Mouse (Mus musculus) kidney, embryonic 16.5 days (tissue): Measurements from ENCODE around the gene Acvr1b. TPM values are rescaled to one million over a fixed set of nuclear protein-coding genes. Genes with fewer than 3 reads are reported as not detected.
A peak's percentile ranks its signal among the peaks of the same experiment; 100 is the strongest.

Source experiments
- ATAC-seq: fragments of 200-750 bp; cut with Nextera tagmentation; 2 replicates; pipeline ENCODE4 v1.8.0; 2017; ENCODE audit warnings: moderate TSS enrichment; ENCODE audit not compliant: low FRiP score, low TSS enrichment
- H3K27ac ChIP-seq: fragments of 300-500 bp; sonication (generic); 2 replicates; pipeline ENCODE4 v1.5.1; 2014; ENCODE audit warnings: low read length
- H3K27me3 ChIP-seq: fragments of 300-500 bp; sonication (generic); 2 replicates; pipeline ENCODE4 v1.6.1; 2014; ENCODE audit warnings: low read length, control low read depth, mixed read lengths; ENCODE audit not compliant: insufficient read depth
- H3K36me3 ChIP-seq: fragments of 300-500 bp; sonication (generic); 2 replicates; pipeline ENCODE4 v1.6.1; 2014; ENCODE audit warnings: low read length, control low read depth, mixed read lengths; ENCODE audit not compliant: insufficient read depth
- H3K4me1 ChIP-seq: fragments of 300-500 bp; sonication (generic); 2 replicates; pipeline ENCODE4 v1.6.1; 2014; ENCODE audit warnings: low read length, control low read depth, mixed read lengths; ENCODE audit not compliant: insufficient read depth
- H3K4me2 ChIP-seq: fragments of 300-500 bp; sonication (generic); replicated peaks from 2 replicates; pipeline ENCODE4 v1.6.1; 2014; ENCODE audit warnings: low read depth, low read length
- H3K4me3 ChIP-seq: fragments of 300-500 bp; sonication (generic); 2 replicates; pipeline ENCODE4 v1.5.1; 2014; ENCODE audit warnings: mild to moderate bottlenecking, low read length
- H3K9ac ChIP-seq: fragments of 300-500 bp; sonication (generic); replicated peaks from 2 replicates; pipeline ENCODE4 v1.6.1; 2014; ENCODE audit warnings: low read length
- H3K9me3 ChIP-seq: fragments of 300-500 bp; sonication (generic); 2 replicates; pipeline ENCODE4 v1.6.1; 2016; ENCODE audit warnings: low read length, control low read depth
- WGBS: fragments of 180-500 bp; shearing (Covaris S2); extraction: QIAGEN DNeasy Blood & Tissue Kit; methylation state at CpG from one replicate; pipeline ENCODE4 v1.1.7; 2014; 5-methylcytosine and 5-hydroxymethylcytosine counted together
- polyA plus RNA-seq: library from polyadenylated mRNA; unstranded; fragments of >200 nt; fragmentation: Nextera tagmentation; extraction: Ambion mirVana; gene quantifications from 2 replicates; pipeline ENCODE4 v1.2.1, GENCODE M21; 2015

The Acvr1b gene
- polyA plus RNA-seq, 1 experiment from 2014 or later, result 8.8 TPM

DNA sequence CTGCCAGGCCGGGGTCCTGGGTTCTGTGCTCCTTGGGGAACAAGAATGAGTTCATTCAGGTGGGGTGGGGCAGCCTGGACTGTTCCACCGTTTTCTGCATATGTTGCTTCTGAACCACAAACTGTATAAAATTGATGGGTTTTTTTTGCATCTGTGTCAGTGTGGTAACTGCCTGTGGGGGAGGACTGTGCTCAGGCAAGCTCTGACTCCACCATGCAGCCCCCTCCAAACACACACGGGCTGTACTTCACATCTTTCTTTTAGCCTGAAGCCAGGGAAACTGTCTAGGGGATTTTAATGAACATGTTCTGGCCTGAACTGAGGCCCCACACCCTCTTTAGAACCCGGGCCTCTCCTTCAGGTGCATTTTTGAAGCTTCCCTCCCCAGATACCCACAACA, 58.7 kb downstream of the Acvr1b start:
- peaks cover 48% of the 10 kb centered on the region for H3K4me1 ChIP-seq
- H3K4me3 ChIP-seq, result no peak overlapping the region
- 52% methylated on average over 4 of the region's 4 CpGs for WGBS
- H3K36me3 ChIP-seq, result peaks cover 17% of the 10 kb centered on the region
- H3K27ac ChIP-seq, result no peak overlapping the region
- H3K9me3 ChIP-seq, result no peaks in the 10 kb centered on the region
- no peak for ATAC-seq
- no peaks in the 10 kb centered on the region for H3K27me3 ChIP-seq
- no peak overlapping the region for H3K9ac ChIP-seq
- no peak overlapping the region for H3K4me2 ChIP-seq

DNA sequence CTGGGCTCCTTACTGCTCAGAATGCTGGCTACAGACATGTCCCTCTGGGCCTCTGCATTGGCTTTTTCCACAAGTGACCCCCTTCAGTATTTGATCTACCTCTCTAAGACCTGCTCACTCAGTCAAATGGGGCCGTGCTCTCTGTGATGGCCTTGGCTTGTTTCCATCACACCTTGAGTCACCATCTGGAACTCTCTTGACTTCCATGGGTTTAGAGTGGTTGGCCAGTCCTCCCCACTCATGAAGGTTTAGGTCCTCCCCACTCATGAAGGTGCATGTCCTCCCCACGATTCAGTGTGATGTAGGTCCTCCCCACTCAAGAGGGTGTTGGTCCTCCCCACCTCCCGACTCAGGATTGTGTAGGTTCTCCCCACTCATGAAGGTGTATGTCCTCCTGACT, 59.3 kb downstream of the Acvr1b start:
- H3K4me2 ChIP-seq, result no peak overlapping the region
- H3K27ac ChIP-seq, result no peak overlapping the region
- peaks cover 17% of the 10 kb centered on the region for H3K36me3 ChIP-seq
- no peak overlapping the region for H3K9ac ChIP-seq
- WGBS, result 83% methylated on average over 3 of the region's 3 CpGs
- peaks cover 42% of the 10 kb centered on the region for H3K4me1 ChIP-seq
- H3K4me3 ChIP-seq, result no peak overlapping the region
- no peaks in the 10 kb centered on the region for H3K9me3 ChIP-seq
- 0 out of 2 replicates have a peak, but pooled peaks cover 3% of the 10 kb centered on the region for H3K27me3 ChIP-seq
- no peak for ATAC-seq

GRCm38 (mm10) chr15:101233641-101234275, 59.9 kb downstream of the Acvr1b start:
- H3K4me3 ChIP-seq, result no peak overlapping the region
- H3K27me3 ChIP-seq, result 0 out of 2 replicates have a peak, but pooled peaks cover 3% of the 10 kb centered on the region
- peaks cover 40% of the 10 kb centered on the region for H3K4me1 ChIP-seq
- no peak for ATAC-seq
- no peak overlapping the region for H3K4me2 ChIP-seq
- no peak overlapping the region for H3K27ac ChIP-seq
- no peaks in the 10 kb centered on the region for H3K9me3 ChIP-seq
- H3K36me3 ChIP-seq, result peaks cover 17% of the 10 kb centered on the region
- WGBS, result 33% methylated on average over 11 of the region's 11 CpGs
- H3K9ac ChIP-seq, result no peak overlapping the region

GRCm38 (mm10) chr15:101234611-101235341, 60.9 kb downstream of the Acvr1b start:
- Histone ChIP-seq H3K27ac (no peak overlapping the region), H3K9me3 (no peaks in the 10 kb centered on the region), H3K36me3 (peaks cover 9% of the 10 kb centered on the region), H3K9ac (no peak overlapping the region), H3K4me2 (no peak overlapping the region), H3K4me3 (no peak overlapping the region), H3K4me1 (peaks cover 38% of the 10 kb centered on the region), H3K27me3 (0 out of 2 replicates have a peak, but pooled peaks cover 3% of the 10 kb centered on the region)
- ATAC-seq, result no peak
- WGBS, result 75% methylated on average over 10 of the region's 10 CpGs

DNA sequence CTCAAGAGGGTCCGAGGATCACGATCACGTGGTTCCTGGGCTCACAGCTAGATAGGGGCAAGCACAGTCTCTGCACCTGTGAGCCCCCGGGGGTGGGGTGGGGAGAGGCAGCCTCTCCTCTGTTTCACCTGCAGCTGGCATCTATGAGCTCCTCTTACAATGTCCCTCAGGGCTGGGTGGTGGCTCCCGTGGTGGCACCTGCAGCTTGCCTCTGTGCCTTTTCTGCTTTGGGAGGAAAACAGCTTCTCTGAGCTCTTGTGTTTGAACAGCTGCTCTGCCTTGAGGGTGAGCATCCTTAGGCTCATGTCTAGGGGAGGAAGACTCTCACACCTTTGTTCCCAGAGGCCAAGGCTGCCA, 61.5 kb downstream of the Acvr1b start:
- peaks cover 38% of the 10 kb centered on the region for H3K4me1 ChIP-seq
- peaks cover 9% of the 10 kb centered on the region for H3K36me3 ChIP-seq
- ATAC-seq, result no peak

DNA sequence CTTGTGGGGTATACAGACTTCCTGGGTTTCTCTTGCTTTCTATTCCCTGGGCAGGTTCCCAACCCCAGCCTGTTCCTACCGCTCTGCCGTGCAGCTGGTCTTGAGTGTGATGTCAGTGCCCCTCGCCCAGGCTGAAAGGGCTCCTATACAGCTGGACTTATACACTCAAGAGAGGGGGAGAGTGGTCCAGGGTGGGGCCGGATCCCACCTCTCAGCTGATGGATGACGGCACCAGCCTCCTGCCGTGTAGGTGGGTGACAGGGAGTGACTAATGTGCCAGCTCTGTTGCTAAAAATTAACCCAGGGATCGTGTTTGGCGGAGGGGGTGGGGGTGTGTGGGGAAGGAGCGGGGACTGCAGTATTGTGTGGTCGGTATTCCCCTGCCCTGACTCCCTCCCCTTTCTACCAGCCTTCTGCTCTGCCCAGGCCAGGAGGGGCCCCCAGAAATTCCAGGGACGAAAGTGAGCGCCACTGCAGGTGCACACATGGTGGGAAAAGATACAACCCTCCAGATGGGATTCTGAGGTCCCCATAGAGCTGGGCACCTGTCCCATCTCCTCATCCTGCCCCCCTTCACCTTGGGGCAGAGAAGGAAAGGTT, 62.0 kb downstream of the Acvr1b start:
- H3K4me1 ChIP-seq, result peaks cover 39% of the 10 kb centered on the region
- no peak overlapping the region for H3K4me3 ChIP-seq
- peak overlapping the region; percentile 28 for H3K4me2 ChIP-seq
- peaks cover 7% of the 10 kb centered on the region for H3K36me3 ChIP-seq
- H3K9me3 ChIP-seq, result no peaks in the 10 kb centered on the region
- peak overlapping the region; percentile 35; the same call in 1 of the 2 replicates for H3K27ac ChIP-seq
- 17% methylated on average over 12 of the region's 12 CpGs for WGBS
- H3K27me3 ChIP-seq, result 0 out of 2 replicates have a peak, but pooled peaks cover 3% of the 10 kb centered on the region
- peak; percentile 35 for ATAC-seq
- peak overlapping the region; percentile 9; the same call in 1 of the 2 replicates for H3K9ac ChIP-seq

More for the DNA sequence above, 61.5 kb downstream of the Acvr1b start:
- H3K27me3 ChIP-seq, result 0 out of 2 replicates have a peak, but pooled peaks cover 3% of the 10 kb centered on the region
- no peak overlapping the region for H3K9ac ChIP-seq
- H3K27ac ChIP-seq, result peak overlapping the region; percentile 21; the same call in 1 of the 2 replicates
- 41% methylated on average over 5 of the region's 5 CpGs for WGBS
- H3K9me3 ChIP-seq, result no peaks in the 10 kb centered on the region
- H3K4me3 ChIP-seq, result no peak overlapping the region
- H3K4me2 ChIP-seq, result no peak overlapping the region

GRCm38 (mm10) chr15:101236878-101237277, 63.0 kb downstream of the Acvr1b start:
- H3K27ac ChIP-seq, result no peak overlapping the region

GRCm38 (mm10) chr15:101238885-101239511, 65.1 kb downstream of the Acvr1b start:
- 0 out of 2 replicates have a peak, but pooled peaks cover 3% of the 10 kb centered on the region for H3K27me3 ChIP-seq
- H3K9ac ChIP-seq, result peak overlapping the region; percentile 53
- H3K9me3 ChIP-seq, result no peaks in the 10 kb centered on the region
- H3K4me3 ChIP-seq, result peak overlapping the region; percentile 30
- H3K27ac ChIP-seq, result no peak overlapping the region
- whole genome bisulfite sequencing, result 4% methylated on average over 28 of the region's 28 CpGs
- H3K4me2 ChIP-seq, result peak overlapping the region; percentile 60
- H3K4me1 ChIP-seq, result peaks cover 39% of the 10 kb centered on the region
- H3K36me3 ChIP-seq, result no peaks in the 10 kb centered on the region
- peak; percentile 57 for ATAC-seq

More at GRCm38 (mm10) chr15:101236878-101237277, 63.0 kb downstream of the Acvr1b start:
- Histone ChIP-seq H3K27me3 (0 out of 2 replicates have a peak, but pooled peaks cover 3% of the 10 kb centered on the region), H3K9me3 (no peaks in the 10 kb centered on the region), H3K36me3 (no peaks in the 10 kb centered on the region), H3K4me3 (no peak overlapping the region), H3K4me1 (peaks cover 44% of the 10 kb centered on the region), H3K4me2 (no peak overlapping the region), H3K9ac (no peak overlapping the region)
- no peak for ATAC-seq
- 9% methylated on average over 3 of the region's 3 CpGs for WGBS

DNA sequence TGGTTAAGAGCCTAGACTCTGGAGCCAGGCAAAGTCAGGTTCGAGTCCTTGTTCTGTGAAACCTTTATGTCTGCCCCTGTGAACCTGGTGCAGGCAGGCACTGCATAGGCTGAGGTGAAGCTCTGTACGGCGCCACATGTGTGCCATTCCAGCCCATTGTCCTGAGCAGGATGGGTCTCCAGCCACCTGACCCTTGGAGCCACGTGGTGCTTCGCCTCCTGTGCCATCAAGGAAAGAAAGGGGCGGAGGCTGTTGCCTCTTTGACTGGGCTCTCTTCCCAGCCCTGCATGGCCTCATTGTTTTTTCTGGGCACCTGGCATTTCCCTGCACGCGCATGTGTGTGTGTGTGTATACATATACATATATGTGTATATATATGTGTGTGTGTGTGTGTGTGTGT, 66.0 kb downstream of the Acvr1b start:
- no peaks in the 10 kb centered on the region for H3K36me3 ChIP-seq
- peaks cover 39% of the 10 kb centered on the region for H3K4me1 ChIP-seq
- no peaks in the 10 kb centered on the region for H3K9me3 ChIP-seq
- H3K27ac ChIP-seq, result no peak overlapping the region
- 71% methylated on average over 8 of the region's 8 CpGs for WGBS
- H3K27me3 ChIP-seq, result 0 out of 2 replicates have a peak, but pooled peaks cover 3% of the 10 kb centered on the region
- no peak overlapping the region for H3K9ac ChIP-seq
- H3K4me3 ChIP-seq, result no peak overlapping the region
- ATAC-seq, result no peak
- H3K4me2 ChIP-seq, result no peak overlapping the region
